ENCODE assay signal across 36 mouse cellular contexts in the genomic region with DNA sequence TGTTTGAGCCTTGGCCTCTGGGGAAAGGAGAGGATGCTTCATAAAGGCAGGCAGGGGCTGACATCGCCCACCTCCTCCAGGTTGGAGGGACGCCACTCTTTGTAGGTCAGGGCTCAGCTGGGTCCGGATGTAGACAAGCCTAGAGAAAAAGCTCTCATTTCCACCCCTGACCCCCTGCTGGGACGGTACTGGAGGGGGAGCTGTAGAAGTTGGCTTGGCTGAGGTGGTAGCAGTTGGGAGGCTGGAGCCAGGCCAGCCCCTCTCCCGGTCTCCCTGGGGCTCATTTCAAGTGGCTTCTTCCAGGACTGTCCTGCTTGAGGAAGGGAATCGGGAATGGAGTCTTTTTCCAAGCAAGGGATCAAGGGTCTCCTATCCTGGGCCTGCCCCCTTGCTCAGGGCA. TPM values are rescaled to one million over a fixed set of nuclear protein-coding genes. Genes with fewer than 3 reads are reported as not detected.
DNase-seq lines count a peak whose midpoint lies in the region; ATAC-seq and TF ChIP-seq lines count a peak whose summit lies in the region.
"Had no signal": no experiment of that assay in that cellular context is flagged by ENCODE, and none has a peak within 500 bp of the region (broad histone marks: within the 10 kb centered on the region; RNA-seq: fewer than 3 reads in every experiment).

No protein-coding gene starts in this region.

- H3K9ac ChIP-seq in stomach, postnatal 0 days (ENCODE audit: low read length): no peak overlapping the region
- H3K9ac ChIP-seq: hindbrain, embryonic 13.5 days; limb, embryonic 12.5 days; liver, embryonic 15.5 days; lung, embryonic 14.5 days had no signal

- H3K36me3 ChIP-seq in E14TG2a.4 (ENCODE audit: insufficient read depth, low read length): no peaks in the 10 kb centered on the region
- no peaks in the 10 kb centered on the region for H3K36me3 ChIP-seq in stomach, postnatal 0 days (ENCODE audit: control insufficient read depth, insufficient read depth, low read length)
- H3K36me3 ChIP-seq: heart, embryonic 10.5 days; hindbrain, embryonic 13.5 days; limb, embryonic 12.5 days; liver, embryonic 15.5 days had no signal

- H3K27me3 ChIP-seq in E14TG2a.4 (ENCODE audit: insufficient read depth, low read length): peaks cover 34% of the 10 kb centered on the region
- H3K27me3 ChIP-seq in stomach, postnatal 0 days (ENCODE audit: control insufficient read depth, insufficient read depth, low read length): no peaks in the 10 kb centered on the region

- H3K9me3 ChIP-seq in E14TG2a.4 (ENCODE audit: low read length): no peaks in the 10 kb centered on the region
- no peaks in the 10 kb centered on the region for H3K9me3 ChIP-seq in stomach, postnatal 0 days (ENCODE audit: control insufficient read depth, low read length)
- H3K9me3 ChIP-seq: heart, embryonic 10.5 days; hindbrain, embryonic 13.5 days; limb, embryonic 12.5 days; liver, embryonic 15.5 days had no signal

- WGBS in stomach, postnatal 0 days: 39% methylated on average over 6 of the region's 6 CpGs

- no peak for TF ChIP-seq EP300 in stomach, postnatal 0 days (optimal IDR thresholded peaks at IDR 0.05)

- H3K4me2 ChIP-seq in stomach, postnatal 0 days (replicated peaks; ENCODE audit: low read depth): no peak overlapping the region
- H3K4me2 ChIP-seq: hindbrain, embryonic 13.5 days; limb, embryonic 12.5 days; liver, embryonic 15.5 days; lung, embryonic 14.5 days; midbrain, embryonic 11.5 days had no signal

- no peak overlapping the region for H3K27ac ChIP-seq in stomach, postnatal 0 days (replicated peaks)
- H3K27ac ChIP-seq: heart, embryonic 10.5 days; hindbrain, embryonic 13.5 days; limb, embryonic 12.5 days; liver, embryonic 15.5 days had no signal

- TF ChIP-seq CTCF in E14TG2a.4 (conservative IDR thresholded peaks at IDR 0.05; ENCODE audit: low read length): no peak
- no peak for TF ChIP-seq CTCF in stomach, postnatal 0 days (IDR thresholded peaks at IDR 0.05; ENCODE audit: low read depth)

- peak overlapping the region; percentile 17; the same call in 1 of the 2 replicates for H3K4me3 ChIP-seq in E14TG2a.4 (replicated peaks; ENCODE audit: low read length)
- H3K4me3 ChIP-seq in stomach, postnatal 0 days (ENCODE audit: low read depth, low read length): no peak overlapping the region
- H3K4me3 ChIP-seq: erythroblast, embryonic 14.5 days; heart, embryonic 10.5 days; hindbrain, embryonic 13.5 days; limb, embryonic 12.5 days; liver, embryonic 15.5 days had no signal

- DNase-seq in cerebellum, postnatal 36 days: peak; percentile 5 to 15
- no peak for DNase-seq in cerebellum, adult 11-12 months
- peak; percentile 79 for DNase-seq in R1 (ENCODE audit: low read depth, low spot score)
- no peak for DNase-seq in stomach, postnatal 0 days (ENCODE audit: low spot score)
- no peak for DNase-seq in adrenal gland, postnatal 25 days
- DNase-seq in thymus, postnatal 25 days: no peak
- DNase-seq: adrenal gland, postnatal 10 days; cerebellum, adult 2 months; gastrocnemius, postnatal 10 days; heart, postnatal 36 days; kidney, adult 9 months; kidney, postnatal 10 days; layer of hippocampus, adult 9-11 months; lung, embryonic 14.5 days; lung, postnatal 36 days; right cerebral cortex, postnatal 25 days; thymus, adult 18-20 months; thymus, postnatal 36 days had no signal

- peaks cover 69% of the 10 kb centered on the region for H3K4me1 ChIP-seq in E14TG2a.4 (replicated peaks; ENCODE audit: low read depth, low read length)
- no peaks in the 10 kb centered on the region for H3K4me1 ChIP-seq in stomach, postnatal 0 days (replicated peaks; ENCODE audit: control insufficient read depth, insufficient read depth)
- H3K4me1 ChIP-seq: heart, embryonic 10.5 days; liver, embryonic 15.5 days had no signal

- ATAC-seq in stomach, postnatal 0 days (ENCODE audit: low FRiP score, low TSS enrichment): 0 out of 2 replicates have a peak, but pooled peaks have one; percentile 2
- ATAC-seq: CD4-positive, CD25-positive, alpha-beta regulatory T cell, adult 4 months; intestine, postnatal 0 days; midbrain, embryonic 16.5 days had no signal

RNA-seq across cellular contexts. Expression of gene Kazald1, which starts 31.6 kb away (rescaled TPM):
- 3.0 and 3.8 TPM in 2 replicates for polyA plus RNA-seq in stomach, postnatal 0 days (2015; fragmentation: Nextera tagmentation; extraction: Ambion mirVana)
- total RNA-seq in adrenal gland, postnatal 25 days (2021): 3.9 and 5.6 TPM in 2 replicates
- total RNA-seq: granulocyte monocyte progenitor cell, adult 5-6 weeks; megakaryocyte, adult 5-6 weeks; neutrophil, adult 5-6 weeks had no signal
- polyA plus RNA-seq: erythroblast, embryonic 14.5 days had no signal

RNA-seq across cellular contexts. Expression of gene Tlx1, which starts 43.8 kb away (rescaled TPM):
- not detected in 2 replicates for polyA plus RNA-seq in stomach, postnatal 0 days (2015; fragmentation: Nextera tagmentation; extraction: Ambion mirVana)
- not detected in 2 replicates for total RNA-seq in adrenal gland, postnatal 25 days (2021)
- total RNA-seq: granulocyte monocyte progenitor cell, adult 5-6 weeks; heart, postnatal 36 days; left cerebral cortex, adult 18-20 months; left cerebral cortex, postnatal 14 days; liver, adult 2 months; megakaryocyte, adult 5-6 weeks; neutrophil, adult 5-6 weeks had no signal
- polyA plus RNA-seq: CD4-positive, CD25-positive, alpha-beta regulatory T cell, adult 4 months; cortical plate, adult 2 months; erythroblast, embryonic 14.5 days; forebrain, embryonic 11.5 days; intestine, postnatal 0 days; liver, embryonic 15.5 days; lung, embryonic 14.5 days; midbrain, embryonic 16.5 days had no signal

RNA-seq across cellular contexts. Expression of gene Sfxn3, which starts 59.4 kb away (rescaled TPM):
- 26.7 and 29.7 TPM in 2 replicates for polyA plus RNA-seq in stomach, postnatal 0 days (2015; fragmentation: Nextera tagmentation; extraction: Ambion mirVana)
- 49.3 and 65.0 TPM in 2 replicates for total RNA-seq in adrenal gland, postnatal 25 days (2021)

Comparison
In these comparisons a context has a peak if more than half of its experiments do, and no peak if none do; other contexts are left out.
1. DNase-seq: peak in cerebellum, postnatal 36 days (2 of 2) and R1 (single experiment); none in cerebellum, adult 11-12 months (single experiment), stomach, postnatal 0 days (single experiment), adrenal gland, postnatal 25 days (single experiment) and thymus, postnatal 25 days (single experiment).